Mouse (Mus musculus) kidney, embryonic 14.5 days (tissue): ENCODE data around the gene Dtl. TPM values are rescaled to one million over a fixed set of nuclear protein-coding genes. Genes with fewer than 3 reads are reported as not detected.

Experiments
- ATAC-seq: fragments of 200-750 bp; cut with Nextera tagmentation; 2 replicates; pipeline ENCODE4 v1.8.0; 2017; ENCODE audit warnings: moderate number of reproducible peaks, mild to moderate bottlenecking, moderate TSS enrichment, moderate library complexity; ENCODE audit not compliant: low FRiP score, low TSS enrichment
- H3K27ac ChIP-seq: fragments of 300-500 bp; sonication (generic); 2 replicates; pipeline ENCODE4 v1.5.1; 2014; ENCODE audit warnings: low read depth, mild to moderate bottlenecking, low read length, moderate library complexity, mixed read lengths
- H3K27me3 ChIP-seq: fragments of 300-500 bp; sonication (generic); 2 replicates; pipeline ENCODE4 v1.6.1; 2014; ENCODE audit warnings: mild to moderate bottlenecking, low read length; ENCODE audit not compliant: control insufficient read depth, insufficient read depth
- H3K36me3 ChIP-seq: fragments of 300-500 bp; sonication (generic); 2 replicates; pipeline ENCODE4 v1.6.1; 2014; ENCODE audit warnings: low read length, mixed read lengths; ENCODE audit not compliant: control insufficient read depth, insufficient read depth
- H3K4me1 ChIP-seq: fragments of 300-500 bp; sonication (generic); 2 replicates; pipeline ENCODE4 v1.6.1; 2014; ENCODE audit warnings: low read length, mixed read lengths; ENCODE audit not compliant: control insufficient read depth, insufficient read depth
- H3K4me2 ChIP-seq: fragments of 300-500 bp; sonication (generic); replicated peaks from 2 replicates; pipeline ENCODE4 v1.6.1; 2014; ENCODE audit warnings: low read depth, mild to moderate bottlenecking, low read length
- H3K4me3 ChIP-seq: fragments of 300-500 bp; sonication (generic); 2 replicates; pipeline ENCODE4 v1.5.1; 2014; ENCODE audit warnings: mild to moderate bottlenecking, low read length
- H3K9ac ChIP-seq: fragments of 300-500 bp; sonication (generic); 2 replicates; pipeline ENCODE4 v1.6.1; 2014; ENCODE audit warnings: low read depth, mild to moderate bottlenecking, low read length, moderate library complexity
- H3K9me3 ChIP-seq: fragments of 300-500 bp; sonication (generic); 2 replicates; pipeline ENCODE4 v1.6.1; 2016; ENCODE audit warnings: low read length; ENCODE audit not compliant: control insufficient read depth
- WGBS: fragments of 180-500 bp; shearing (Covaris S2); extraction: QIAGEN DNeasy Blood & Tissue Kit; methylation state at CpG from one replicate; pipeline ENCODE4 v1.1.7; 2014; 5-methylcytosine and 5-hydroxymethylcytosine counted together
- polyA plus RNA-seq: library from polyadenylated mRNA; unstranded; fragments of >200 nt; fragmentation: Nextera tagmentation; extraction: Ambion mirVana; gene quantifications from 2 replicates; pipeline ENCODE4 v1.2.1, GENCODE M21; 2014

The Dtl gene
- polyA plus RNA-seq, 1 experiment from 2014 or later, result 81.3 TPM

- no peak overlapping the region for H3K4me3 ChIP-seq
- 83% methylated on average over 2 of the region's 2 CpGs for WGBS
- no peaks in the 10 kb centered on the region for H3K4me1 ChIP-seq
- H3K36me3 ChIP-seq, result peaks cover 76% of the 10 kb centered on the region
- ATAC-seq, result no peak
- no peak overlapping the region for H3K27ac ChIP-seq
- H3K9ac ChIP-seq, result no peak overlapping the region
- no peaks in the 10 kb centered on the region for H3K27me3 ChIP-seq
- H3K4me2 ChIP-seq, result no peak overlapping the region
- H3K9me3 ChIP-seq, result no peaks in the 10 kb centered on the region
Observed at GRCm38 (mm10) chr1:191540300-191540699, 35.0 kb downstream of the Dtl start.

GRCm38 (mm10) chr1:191534896-191535295, 40.4 kb downstream of the Dtl start:
- ATAC-seq, result no peak

GRCm38 (mm10) chr1:191531023-191531422, 44.3 kb downstream of the Dtl start:
- Histone ChIP-seq H3K27ac (no peak overlapping the region), H3K4me1 (no peaks in the 10 kb centered on the region), H3K36me3 (peaks cover 5% of the 10 kb centered on the region; the same call in 1 of the 2 replicates), H3K27me3 (no peaks in the 10 kb centered on the region), H3K4me3 (no peak overlapping the region), H3K4me2 (no peak overlapping the region), H3K9ac (no peak overlapping the region), H3K9me3 (no peaks in the 10 kb centered on the region)
- ATAC-seq, result no peak
- 46% methylated on average over 1 of the region's 1 CpGs for WGBS

More at GRCm38 (mm10) chr1:191534896-191535295, 40.4 kb downstream of the Dtl start:
- H3K27me3 ChIP-seq, result no peaks in the 10 kb centered on the region
- H3K36me3 ChIP-seq, result peaks cover 34% of the 10 kb centered on the region; the same call in 1 of the 2 replicates
- H3K27ac ChIP-seq, result no peak overlapping the region
- no peak overlapping the region for H3K9ac ChIP-seq
- no peak overlapping the region for H3K4me3 ChIP-seq
- no peaks in the 10 kb centered on the region for H3K9me3 ChIP-seq
- H3K4me2 ChIP-seq, result no peak overlapping the region
- H3K4me1 ChIP-seq, result no peaks in the 10 kb centered on the region
- 80% methylated on average over 2 of the region's 2 CpGs for WGBS

- H3K27me3 ChIP-seq, result no peaks in the 10 kb centered on the region
- H3K27ac ChIP-seq, result no peak overlapping the region
- no peak overlapping the region for H3K9ac ChIP-seq
- H3K4me3 ChIP-seq, result no peak overlapping the region
- no peak overlapping the region for H3K4me2 ChIP-seq
- no peak for ATAC-seq
- H3K4me1 ChIP-seq, result no peaks in the 10 kb centered on the region
- peaks cover 2% of the 10 kb centered on the region; the same call in 1 of the 2 replicates for H3K36me3 ChIP-seq
- no peaks in the 10 kb centered on the region for H3K9me3 ChIP-seq
- WGBS, result 84% methylated on average over 2 of the region's 2 CpGs
Observed at GRCm38 (mm10) chr1:191529406-191529805, 45.9 kb downstream of the Dtl start.

GRCm38 (mm10) chr1:191527921-191528612, 47.3 kb downstream of the Dtl start:
- H3K4me2 ChIP-seq, result no peak overlapping the region
- H3K9ac ChIP-seq, result no peak overlapping the region
- H3K27ac ChIP-seq, result no peak overlapping the region
- no peaks in the 10 kb centered on the region for H3K36me3 ChIP-seq
- H3K27me3 ChIP-seq, result no peaks in the 10 kb centered on the region
- ATAC-seq, result no peak
- no peak overlapping the region for H3K4me3 ChIP-seq
- H3K9me3 ChIP-seq, result no peaks in the 10 kb centered on the region
- 64% methylated on average over 4 of the region's 4 CpGs for WGBS
- H3K4me1 ChIP-seq, result no peaks in the 10 kb centered on the region

- Histone ChIP-seq H3K9ac (no peak overlapping the region), H3K4me3 (no peak overlapping the region), H3K36me3 (no peaks in the 10 kb centered on the region), H3K27me3 (no peaks in the 10 kb centered on the region), H3K9me3 (no peaks in the 10 kb centered on the region), H3K4me2 (no peak overlapping the region), H3K4me1 (no peaks in the 10 kb centered on the region), H3K27ac (no peak overlapping the region)
- 76% methylated on average over 3 of the region's 3 CpGs for WGBS
- no peak for ATAC-seq
Observed at GRCm38 (mm10) chr1:191527089-191527488, 48.3 kb downstream of the Dtl start.

- Histone ChIP-seq H3K4me1 (no peaks in the 10 kb centered on the region), H3K36me3 (no peaks in the 10 kb centered on the region), H3K27me3 (no peaks in the 10 kb centered on the region), H3K9ac (no peak overlapping the region), H3K4me2 (no peak overlapping the region), H3K9me3 (no peaks in the 10 kb centered on the region), H3K4me3 (no peak overlapping the region), H3K27ac (no peak overlapping the region)
- 54% methylated on average over 8 of the region's 8 CpGs for WGBS
- ATAC-seq, result no peak
Observed at GRCm38 (mm10) chr1:191521395-191521794, 53.9 kb downstream of the Dtl start.

GRCm38 (mm10) chr1:191520669-191521068, 54.7 kb downstream of the Dtl start:
- Histone ChIP-seq H3K27me3 (no peaks in the 10 kb centered on the region), H3K36me3 (no peaks in the 10 kb centered on the region), H3K9me3 (no peaks in the 10 kb centered on the region), H3K4me3 (no peak overlapping the region), H3K27ac (no peak overlapping the region), H3K4me1 (no peaks in the 10 kb centered on the region), H3K4me2 (no peak overlapping the region), H3K9ac (no peak overlapping the region)
- WGBS, result 86% methylated on average over 10 of the region's 10 CpGs
- no peak for ATAC-seq

- H3K9me3 ChIP-seq, result no peaks in the 10 kb centered on the region
- H3K27me3 ChIP-seq, result no peaks in the 10 kb centered on the region
- H3K9ac ChIP-seq, result no peak overlapping the region
- H3K4me1 ChIP-seq, result no peaks in the 10 kb centered on the region
- 79% methylated on average over 7 of the region's 7 CpGs for WGBS
- H3K27ac ChIP-seq, result no peak overlapping the region
- ATAC-seq, result no peak
- H3K4me3 ChIP-seq, result no peak overlapping the region
- no peak overlapping the region for H3K4me2 ChIP-seq
- H3K36me3 ChIP-seq, result no peaks in the 10 kb centered on the region
Observed at GRCm38 (mm10) chr1:191520194-191520593, 55.1 kb downstream of the Dtl start.
